Mouse (Mus musculus) layer of hippocampus, adult 9-11 months (tissue): ENCODE data around the gene Egr4.
A peak's percentile ranks its signal among the peaks of the same experiment; 100 is the strongest.

Experiments used
- DNase-seq: peaks from one replicate; pipeline ENCODE4 v3.0.0; 2022

Egr4 gene

GRCm38 (mm10) chr6:85513531-85513910 is at the start of gene Egr4:
Egr4 (minus strand) TSS chr6:85513589.
- peak; percentile 95 for DNase-seq

GRCm38 (mm10) chr6:85562374-85562773 is 49.0 kb upstream of the Egr4 start:
- no peak for DNase-seq

GRCm38 (mm10) chr6:85547642-85548041 is 34.3 kb upstream of the Egr4 start:
- no peak for DNase-seq

- DNase-seq, result peak; percentile 73
These were observed 31.0 kb upstream of the Egr4 start for GRCm38 (mm10) chr6:85544251-85544881.

GRCm38 (mm10) chr6:85543351-85544175 is 30.2 kb upstream of the Egr4 start:
- no peak for DNase-seq

GRCm38 (mm10) chr6:85522825-85523224 is 9.4 kb upstream of the Egr4 start:
- DNase-seq, result peak; percentile 72

GRCm38 (mm10) chr6:85522026-85522425 is 8.6 kb upstream of the Egr4 start:
- no peak for DNase-seq

GRCm38 (mm10) chr6:85518091-85518693 is 4.8 kb upstream of the Egr4 start:
- peak; percentile 63 for DNase-seq

GRCm38 (mm10) chr6:85515941-85516340 is 2.6 kb upstream of the Egr4 start:
- no peak for DNase-seq

GRCm38 (mm10) chr6:85512577-85513530 is 535 bp downstream of the Egr4 start:
- no peak for DNase-seq

- no peak for DNase-seq
These were observed 1.3 kb downstream of the Egr4 start for GRCm38 (mm10) chr6:85512056-85512440.

- DNase-seq, result no peak
These were observed 1.9 kb downstream of the Egr4 start for GRCm38 (mm10) chr6:85511286-85512055.

GRCm38 (mm10) chr6:85510476-85510875 is 2.9 kb downstream of the Egr4 start:
- peak; percentile 72 for DNase-seq

GRCm38 (mm10) chr6:85508602-85509001 is 4.8 kb downstream of the Egr4 start:
- no peak for DNase-seq

- DNase-seq, result no peak
These were observed 8.5 kb downstream of the Egr4 start for GRCm38 (mm10) chr6:85504908-85505307.

- peak; percentile 81 for DNase-seq
These were observed 10.5 kb downstream of the Egr4 start, which contains the start of gene Fbxo41 for GRCm38 (mm10) chr6:85502911-85503250. Fbxo41 (minus strand) TSS chr6:85502994.

- DNase-seq, result no peak
These were observed 11.1 kb downstream of the Egr4 start for GRCm38 (mm10) chr6:85502103-85502910.

- DNase-seq, result no peak
These were observed 11.8 kb downstream of the Egr4 start for GRCm38 (mm10) chr6:85501571-85502102.

GRCm38 (mm10) chr6:85500416-85500815 is 13.0 kb downstream of the Egr4 start:
- DNase-seq, result no peak

GRCm38 (mm10) chr6:85498147-85498546 is 15.2 kb downstream of the Egr4 start:
- DNase-seq, result no peak

- DNase-seq, result no peak
These were observed 16.4 kb downstream of the Egr4 start for GRCm38 (mm10) chr6:85496976-85497375.
